In genomic region chr4:139335507-139335906, GRCm38 (mm10) we compare ENCODE assay signal across 17 mouse cellular contexts. TPM values are rescaled to one million over a fixed set of nuclear protein-coding genes. Genes with fewer than 3 reads are reported as not detected.
DNase-seq lines count a peak whose midpoint lies in the region; ATAC-seq and TF ChIP-seq lines count a peak whose summit lies in the region.
"Had no signal": no experiment of that assay in that cellular context is flagged by ENCODE, and none has a peak within 500 bp of the region (broad histone marks: within the 10 kb centered on the region; RNA-seq: fewer than 3 reads in every experiment).

No protein-coding gene starts in this region.

- 36% methylated on average over 7 of the region's 7 CpGs for WGBS in lung, postnatal 0 days
- WGBS in liver, embryonic 11.5 days: 28% methylated on average over 7 of the region's 7 CpGs

- H3K4me1 ChIP-seq in lung, postnatal 0 days (ENCODE audit: insufficient read depth, low read depth, low read length): no peaks in the 10 kb centered on the region
- H3K4me1 ChIP-seq in liver, embryonic 11.5 days (replicated peaks; ENCODE audit: control insufficient read depth, insufficient read depth, low read length): peaks cover 6% of the 10 kb centered on the region

- peak; percentile 12 for DNase-seq in embryo, embryonic 10 days (ENCODE audit: low spot score)
- DNase-seq in embryo, embryonic 11 days: no peak
- no peak for DNase-seq in lung, postnatal 0 days (ENCODE audit: low spot score)
- no peak for DNase-seq in lung, postnatal 4 days
- no peak for DNase-seq in liver, embryonic 11.5 days (ENCODE audit: low spot score)
- no peak for DNase-seq in gastrocnemius, postnatal 36 days
- DNase-seq in cerebellum, adult 11-12 months: no peak
- DNase-seq in layer of hippocampus, adult 9-11 months: no peak
- DNase-seq: adrenal gland, postnatal 10 days; gastrocnemius, adult 2 months; layer of hippocampus, postnatal 36 days; right cerebral cortex, postnatal 25 days had no signal

- no peak for TF ChIP-seq CTCF in lung, postnatal 0 days (IDR thresholded peaks at IDR 0.05)

- no peak overlapping the region for H3K9ac ChIP-seq in lung, postnatal 0 days (replicated peaks; ENCODE audit: low read depth)
- H3K9ac ChIP-seq in liver, embryonic 11.5 days (ENCODE audit: low read depth, low read length): peak overlapping the region; percentile 20
- H3K9ac ChIP-seq: heart, embryonic 15.5 days; hindbrain, embryonic 14.5 days had no signal

- ATAC-seq in lung, postnatal 0 days: peak; percentile 23
- ATAC-seq in liver, embryonic 11.5 days (replicated peaks; ENCODE audit: low FRiP score): peak; percentile 91

- H3K27me3 ChIP-seq in lung, postnatal 0 days (replicated peaks; ENCODE audit: insufficient read depth, low read length): no peaks in the 10 kb centered on the region
- 0 out of 2 replicates have a peak, but pooled peaks cover 2% of the 10 kb centered on the region for H3K27me3 ChIP-seq in liver, embryonic 11.5 days (replicated peaks; ENCODE audit: control insufficient read depth, insufficient read depth, low read length)

- H3K9me3 ChIP-seq in lung, postnatal 0 days (ENCODE audit: low read length): no peaks in the 10 kb centered on the region
- no peaks in the 10 kb centered on the region for H3K9me3 ChIP-seq in liver, embryonic 11.5 days (ENCODE audit: control insufficient read depth, low read length)
- H3K9me3 ChIP-seq: forebrain, embryonic 10.5 days; heart, embryonic 15.5 days; limb, embryonic 10.5 days had no signal

- intact Hi-C loops in gastrocnemius, postnatal 36 days (cut with DNase I): loop anchor here (5.0 kb wide), 1 partner anchor 38 kb away; no protein-coding TSS in a partner anchor

- no peak overlapping the region for H3K4me3 ChIP-seq in lung, postnatal 0 days (ENCODE audit: low read depth, low read length)
- peak overlapping the region; percentile 62 for H3K4me3 ChIP-seq in liver, embryonic 11.5 days (ENCODE audit: low read depth, low read length)
- H3K4me3 ChIP-seq: forebrain, embryonic 10.5 days; gastrocnemius, adult 2 months; heart, embryonic 15.5 days; limb, embryonic 10.5 days had no signal

- no peak for TF ChIP-seq EP300 in lung, postnatal 0 days (IDR thresholded peaks at IDR 0.05)

- H3K36me3 ChIP-seq in lung, postnatal 0 days (ENCODE audit: insufficient read depth, low read length): no peaks in the 10 kb centered on the region
- no peaks in the 10 kb centered on the region for H3K36me3 ChIP-seq in liver, embryonic 11.5 days (ENCODE audit: control insufficient read depth, insufficient read depth, low read length)
- H3K36me3 ChIP-seq: forebrain, embryonic 10.5 days; heart, embryonic 15.5 days; limb, embryonic 10.5 days had no signal

- H3K4me2 ChIP-seq in lung, postnatal 0 days (replicated peaks; ENCODE audit: low read depth, low read length): no peak overlapping the region
- H3K4me2 ChIP-seq in liver, embryonic 11.5 days: peak overlapping the region; percentile 78
- H3K4me2 ChIP-seq: heart, embryonic 15.5 days; hindbrain, embryonic 14.5 days had no signal

- H3K27ac ChIP-seq in lung, postnatal 0 days (ENCODE audit: low read length): no peak overlapping the region
- H3K27ac ChIP-seq in liver, embryonic 11.5 days (ENCODE audit: low read depth, low read length): peak overlapping the region; percentile 83
- H3K27ac ChIP-seq: forebrain, embryonic 10.5 days; gastrocnemius, adult 2 months; heart, embryonic 15.5 days; hindbrain, embryonic 14.5 days; limb, embryonic 10.5 days; macrophage had no signal

RNA-seq across cellular contexts. Expression of gene Mrto4, which starts 16.9 kb away (rescaled TPM):
- 34.5 and 36.1 TPM in 2 replicates for polyA plus RNA-seq in lung, postnatal 0 days (2015; fragmentation: Nextera tagmentation; extraction: Ambion mirVana)
- 241 and 259 TPM in 2 replicates for polyA plus RNA-seq in liver, embryonic 11.5 days (2014; fragmentation: Nextera tagmentation; extraction: Ambion mirVana)
- total RNA-seq in gastrocnemius, postnatal 36 days (2021): 10 to 100 TPM; 32.4 to 33.0 TPM

RNA-seq across cellular contexts. Expression of gene Emc1, which starts 16.9 kb away (rescaled TPM):
- 11.3 and 11.6 TPM in 2 replicates for polyA plus RNA-seq in lung, postnatal 0 days (2015; fragmentation: Nextera tagmentation; extraction: Ambion mirVana)
- polyA plus RNA-seq in liver, embryonic 11.5 days (2014; fragmentation: Nextera tagmentation; extraction: Ambion mirVana): 32.9 and 34.0 TPM in 2 replicates
- total RNA-seq in gastrocnemius, postnatal 36 days (2021): 10 to 100 TPM; 28.2 to 29.1 TPM

RNA-seq across cellular contexts. Expression of gene Ubr4, which starts 16.9 kb away (rescaled TPM):
- polyA plus RNA-seq in lung, postnatal 0 days (2015; fragmentation: Nextera tagmentation; extraction: Ambion mirVana): 49.2 and 50.8 TPM in 2 replicates
- 79.0 and 86.9 TPM in 2 replicates for polyA plus RNA-seq in liver, embryonic 11.5 days (2014; fragmentation: Nextera tagmentation; extraction: Ambion mirVana)
- total RNA-seq in gastrocnemius, postnatal 36 days (2021): 10 to 100 TPM; 91.3 to 94.0 TPM

RNA-seq across cellular contexts. Expression of gene Akr7a5, which starts 25.0 kb away (rescaled TPM):
- 60.0 and 61.4 TPM in 2 replicates for polyA plus RNA-seq in lung, postnatal 0 days (2015; fragmentation: Nextera tagmentation; extraction: Ambion mirVana)
- 68.4 and 72.7 TPM in 2 replicates for polyA plus RNA-seq in liver, embryonic 11.5 days (2014; fragmentation: Nextera tagmentation; extraction: Ambion mirVana)
- 10 to 100 TPM; 32.8 to 33.3 TPM for total RNA-seq in gastrocnemius, postnatal 36 days (2021)

RNA-seq across cellular contexts. Expression of gene Pqlc2, which starts 25.0 kb away (rescaled TPM):
- polyA plus RNA-seq in lung, postnatal 0 days (2015; fragmentation: Nextera tagmentation; extraction: Ambion mirVana): 14.4 and 17.4 TPM in 2 replicates
- 13.8 and 15.5 TPM in 2 replicates for polyA plus RNA-seq in liver, embryonic 11.5 days (2014; fragmentation: Nextera tagmentation; extraction: Ambion mirVana)
- 1 to 10 TPM; 5.4 to 5.7 TPM for total RNA-seq in gastrocnemius, postnatal 36 days (2021)
